Mouse (Mus musculus): ENCODE measurements around the gene Celsr1. TPM values are rescaled to one million over a fixed set of nuclear protein-coding genes. Genes with fewer than 3 reads are reported as not detected.

Gene Celsr1
- polyA plus RNA-seq, 1 experiment from 2014 or later: 0.86 TPM

DNA sequence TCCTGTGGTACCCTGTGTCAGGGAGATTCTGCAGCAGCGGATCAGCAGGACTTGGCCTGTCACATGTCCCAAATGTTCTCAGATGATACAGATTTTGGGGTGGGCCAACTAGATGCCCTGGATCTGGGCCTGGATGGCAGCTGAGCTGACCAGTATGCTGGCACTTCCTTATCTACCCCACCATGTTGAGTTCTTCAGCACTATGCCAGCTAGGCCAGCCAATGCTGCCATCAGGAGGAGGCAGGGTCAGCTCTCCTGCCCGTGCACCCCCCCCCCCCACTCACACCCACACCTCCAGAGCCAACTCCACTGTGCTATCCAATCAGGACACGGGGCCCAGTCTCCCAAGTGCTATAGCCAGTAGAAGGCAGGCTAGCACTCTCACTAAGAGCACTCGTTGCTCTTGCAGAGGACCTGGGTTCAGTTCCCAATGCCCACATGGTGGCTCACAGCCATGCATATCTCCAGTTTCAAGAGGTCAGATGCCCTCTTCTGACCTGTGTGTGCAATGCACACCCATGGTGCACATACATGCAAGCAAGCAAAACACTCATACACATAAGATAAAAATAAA lies 16.7 kb upstream of the Celsr1 start:
- Histone ChIP-seq H3K27ac (no peak overlapping the region), H3K27me3 (ENCODE audit: low read depth, poor library complexity, severe bottlenecking) (peaks cover 4% of the 10 kb centered on the region; the same call in 1 of the 2 replicates), H3K4me1 (peaks cover 5% of the 10 kb centered on the region), H3K36me3 (no peaks in the 10 kb centered on the region), H3K9me3 (replicated peaks) (no peaks in the 10 kb centered on the region), H3K4me3 (no peak overlapping the region)
- WGBS: 71% methylated on average over 4 of the region's 4 CpGs
- no peak for DNase-seq (ENCODE audit: low spot score)

DNA sequence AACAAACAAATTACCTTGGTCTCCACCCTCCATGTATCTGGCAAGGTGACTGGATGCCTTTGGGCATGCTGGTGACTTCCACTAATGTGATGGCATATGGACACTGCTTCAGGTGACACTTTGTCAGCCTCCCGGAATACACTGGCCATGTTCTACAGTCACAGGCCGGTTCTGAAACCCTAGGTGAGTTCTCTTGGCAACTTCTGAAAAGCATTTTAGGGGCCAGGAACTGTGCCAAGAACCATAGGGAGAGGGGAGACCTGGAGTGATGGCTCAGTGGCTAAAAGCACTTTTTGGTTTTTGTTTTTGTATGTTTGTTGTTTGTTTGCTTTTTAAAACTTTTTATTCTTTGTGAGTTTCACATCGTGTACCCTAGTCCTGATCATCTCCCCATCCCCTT lies 15.9 kb upstream of the Celsr1 start:
- Histone ChIP-seq H3K4me3 (no peak overlapping the region), H3K9me3 (replicated peaks) (no peaks in the 10 kb centered on the region), H3K27ac (no peak overlapping the region), H3K36me3 (no peaks in the 10 kb centered on the region), H3K4me1 (peaks cover 5% of the 10 kb centered on the region), H3K27me3 (ENCODE audit: low read depth, poor library complexity, severe bottlenecking) (peaks cover 4% of the 10 kb centered on the region; the same call in 1 of the 2 replicates)
- DNase-seq (ENCODE audit: low spot score): no peak
- WGBS: 86% methylated on average over 3 of the region's 3 CpGs

DNA sequence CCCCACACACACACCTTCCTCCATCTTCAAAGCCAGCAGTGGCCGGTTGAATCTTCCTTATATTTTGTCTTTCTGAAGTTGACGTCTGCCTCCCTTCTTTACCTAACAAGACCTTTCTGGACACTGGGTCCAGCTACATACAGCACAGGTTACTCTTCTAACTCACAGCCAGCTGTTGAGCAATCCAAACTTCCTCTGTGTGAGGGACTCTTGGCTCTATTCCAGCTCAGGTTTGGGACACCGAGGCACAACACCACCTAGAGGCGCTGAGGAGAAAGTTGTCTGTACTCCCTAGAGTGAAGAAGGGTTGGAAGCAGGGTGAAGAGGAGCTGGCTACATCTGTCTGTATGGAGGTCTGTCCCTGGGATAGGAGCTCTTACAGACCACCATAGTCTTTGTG lies 8.8 kb upstream of the Celsr1 start:
- Histone ChIP-seq H3K4me3 (no peak overlapping the region), H3K27ac (no peak overlapping the region), H3K9me3 (replicated peaks) (no peaks in the 10 kb centered on the region), H3K36me3 (no peaks in the 10 kb centered on the region), H3K4me1 (0 out of 2 replicates have a peak, but pooled peaks cover 6% of the 10 kb centered on the region), H3K27me3 (ENCODE audit: low read depth, poor library complexity, severe bottlenecking) (peaks cover 31% of the 10 kb centered on the region)
- WGBS: 46% methylated on average over 4 of the region's 4 CpGs
- DNase-seq (ENCODE audit: low spot score): no peak

DNA sequence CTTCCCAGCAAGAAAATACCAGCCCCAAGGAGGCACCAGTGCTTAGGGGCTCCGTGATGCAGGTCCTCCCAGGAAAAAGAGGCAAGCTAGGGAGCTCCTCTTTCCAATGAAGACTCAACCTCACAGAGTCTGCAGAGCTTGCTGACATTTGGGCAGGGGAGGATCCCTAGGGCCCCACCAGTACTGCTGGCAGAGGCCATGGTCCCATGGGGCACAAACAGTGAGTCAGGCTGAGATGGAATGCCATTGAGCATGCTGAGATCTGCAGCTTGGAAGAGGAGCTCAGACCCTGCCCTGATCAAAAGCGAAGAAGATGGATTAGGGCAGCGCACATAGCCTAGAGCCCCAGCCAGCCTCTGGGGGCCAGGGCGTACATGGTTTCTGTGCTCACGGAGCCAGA lies 7.8 kb upstream of the Celsr1 start:
- DNase-seq (ENCODE audit: low spot score): no peak
- Histone ChIP-seq H3K9me3 (replicated peaks) (no peaks in the 10 kb centered on the region), H3K36me3 (no peaks in the 10 kb centered on the region), H3K27ac (no peak overlapping the region), H3K4me1 (0 out of 2 replicates have a peak, but pooled peaks cover 6% of the 10 kb centered on the region), H3K27me3 (ENCODE audit: low read depth, poor library complexity, severe bottlenecking) (peaks cover 31% of the 10 kb centered on the region), H3K4me3 (no peak overlapping the region)
- 82% methylated on average over 5 of the region's 5 CpGs for WGBS

DNA sequence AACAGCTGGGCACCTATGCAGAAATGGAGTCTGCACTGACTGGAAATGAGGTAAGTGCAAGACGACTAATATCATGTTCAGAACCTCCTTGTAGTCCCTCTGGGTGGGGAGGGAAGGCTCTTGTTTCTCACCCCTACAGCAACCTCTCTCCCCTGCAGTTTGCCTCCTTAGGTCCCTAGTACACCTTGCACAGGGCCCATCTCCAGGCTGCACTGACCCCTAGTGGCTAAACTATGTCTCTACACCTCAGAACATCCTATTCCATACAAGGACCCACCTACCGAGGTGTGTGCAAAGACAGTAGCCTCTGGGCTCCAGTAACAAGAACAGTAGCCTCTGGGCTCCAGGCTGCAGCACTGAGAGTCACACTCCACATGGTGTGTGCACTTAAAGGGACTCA lies 5.2 kb upstream of the Celsr1 start:
- H3K4me1 ChIP-seq: peaks cover 18% of the 10 kb centered on the region
- WGBS: 0% methylated on average over 2 of the region's 2 CpGs
- H3K9me3 ChIP-seq (replicated peaks): no peaks in the 10 kb centered on the region
- no peak overlapping the region for H3K4me3 ChIP-seq
- no peak overlapping the region for H3K27ac ChIP-seq
- DNase-seq (ENCODE audit: low spot score): peak; percentile 81
- peaks cover 56% of the 10 kb centered on the region for H3K27me3 ChIP-seq (ENCODE audit: low read depth, poor library complexity, severe bottlenecking)
- no peaks in the 10 kb centered on the region for H3K36me3 ChIP-seq

DNA sequence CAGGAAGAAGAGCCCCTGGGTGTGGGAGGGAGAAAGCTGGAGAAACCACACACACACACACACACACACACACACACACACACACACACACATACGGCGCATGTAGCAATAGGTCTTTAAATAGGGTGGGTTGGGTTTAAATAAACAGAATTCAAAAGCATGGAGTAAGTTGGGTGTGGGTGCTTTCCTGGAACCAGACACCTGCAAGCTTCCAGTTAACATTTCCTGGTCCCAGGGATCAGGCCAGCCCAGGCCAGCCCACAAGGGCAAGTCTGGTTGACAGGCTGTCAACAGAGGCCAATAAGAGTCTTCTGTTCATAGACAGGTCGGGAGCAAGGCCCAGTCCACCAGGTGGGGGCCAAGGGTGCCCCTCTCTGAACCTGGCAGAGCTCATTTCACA lies 2.3 kb upstream of the Celsr1 start:
- no peak for DNase-seq (ENCODE audit: low spot score)
- Histone ChIP-seq H3K4me1 (peaks cover 33% of the 10 kb centered on the region), H3K9me3 (replicated peaks) (no peaks in the 10 kb centered on the region), H3K27me3 (ENCODE audit: low read depth, poor library complexity, severe bottlenecking) (peaks cover 73% of the 10 kb centered on the region), H3K4me3 (no peak overlapping the region), H3K36me3 (peaks cover 11% of the 10 kb centered on the region), H3K27ac (no peak overlapping the region)
- WGBS: 78% methylated on average over 3 of the region's 3 CpGs

DNA sequence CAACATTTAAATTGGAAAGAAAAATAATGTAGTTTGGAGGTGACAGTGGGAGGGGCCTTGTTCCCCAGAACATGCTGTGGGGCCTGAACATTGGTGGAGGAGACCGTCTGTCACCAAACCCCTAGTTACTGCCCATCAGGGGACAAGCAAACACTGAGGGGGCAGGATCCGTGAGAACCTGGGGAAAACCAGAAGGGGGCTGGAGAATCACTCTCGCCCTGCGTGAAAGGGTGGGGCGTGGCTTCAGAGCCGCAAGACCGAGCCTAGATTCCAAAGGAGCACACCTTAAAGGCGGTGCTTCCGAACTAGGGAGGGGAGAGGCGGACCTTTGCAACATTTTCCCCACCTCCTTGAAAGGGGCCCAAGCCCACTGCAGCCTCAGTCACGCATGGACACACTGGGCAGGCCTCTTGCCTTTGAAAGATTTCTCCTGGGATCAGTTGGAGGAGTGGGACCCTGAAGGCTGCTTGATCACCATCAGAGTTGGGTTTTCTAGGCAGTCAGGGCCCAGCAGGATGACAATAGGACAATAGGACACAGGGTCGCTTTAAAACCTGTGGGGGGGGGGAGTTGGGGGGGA lies 1.3 kb upstream of the Celsr1 start:
- H3K27me3 ChIP-seq (ENCODE audit: low read depth, poor library complexity, severe bottlenecking): peaks cover 73% of the 10 kb centered on the region
- 0 out of 2 replicates have a peak, but pooled peaks cover 2% of the 10 kb centered on the region for H3K9me3 ChIP-seq (replicated peaks)
- peak overlapping the region; percentile 65 for H3K4me3 ChIP-seq
- peaks cover 20% of the 10 kb centered on the region for H3K36me3 ChIP-seq
- DNase-seq (ENCODE audit: low spot score): no peak
- peaks cover 36% of the 10 kb centered on the region for H3K4me1 ChIP-seq
- no peak overlapping the region for H3K27ac ChIP-seq
- 1% methylated on average over 12 of the region's 12 CpGs for WGBS

DNA sequence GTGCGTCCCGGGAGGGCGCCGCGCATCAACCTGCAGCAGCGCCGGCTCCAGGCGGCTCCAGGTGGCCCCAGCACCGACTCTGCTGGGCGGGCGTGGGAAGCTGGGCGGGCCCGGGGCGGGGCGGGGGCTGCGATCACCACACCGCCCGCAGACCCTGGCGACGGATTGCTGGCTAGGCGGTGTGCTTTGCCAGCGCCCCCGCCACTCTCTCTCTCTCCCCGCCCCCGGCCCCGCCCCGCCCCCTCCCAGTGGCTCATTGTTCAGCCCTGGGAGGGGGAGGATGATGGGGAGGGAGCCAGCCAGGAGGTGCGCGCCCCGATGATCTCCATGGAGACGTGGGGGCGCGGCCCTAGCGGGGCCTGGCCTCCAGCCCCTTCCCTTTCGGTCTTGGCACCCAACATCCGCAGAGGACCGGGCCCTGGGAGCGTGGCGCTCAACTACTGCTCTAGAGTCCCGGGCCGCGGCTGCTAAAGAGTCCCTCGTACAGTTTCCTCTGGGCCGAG lies 495 bp upstream of the Celsr1 start:
- Histone ChIP-seq H3K4me3 (peak overlapping the region; percentile 65), H3K4me1 (peaks cover 41% of the 10 kb centered on the region), H3K36me3 (peaks cover 21% of the 10 kb centered on the region), H3K27me3 (ENCODE audit: low read depth, poor library complexity, severe bottlenecking) (peaks cover 72% of the 10 kb centered on the region), H3K27ac (peak overlapping the region; percentile 81), H3K9me3 (replicated peaks) (0 out of 2 replicates have a peak, but pooled peaks cover 2% of the 10 kb centered on the region)
- under 1% methylated on average over 44 of the region's 44 CpGs for whole genome bisulfite sequencing
- DNase-seq (ENCODE audit: low spot score): peak; percentile 88

DNA sequence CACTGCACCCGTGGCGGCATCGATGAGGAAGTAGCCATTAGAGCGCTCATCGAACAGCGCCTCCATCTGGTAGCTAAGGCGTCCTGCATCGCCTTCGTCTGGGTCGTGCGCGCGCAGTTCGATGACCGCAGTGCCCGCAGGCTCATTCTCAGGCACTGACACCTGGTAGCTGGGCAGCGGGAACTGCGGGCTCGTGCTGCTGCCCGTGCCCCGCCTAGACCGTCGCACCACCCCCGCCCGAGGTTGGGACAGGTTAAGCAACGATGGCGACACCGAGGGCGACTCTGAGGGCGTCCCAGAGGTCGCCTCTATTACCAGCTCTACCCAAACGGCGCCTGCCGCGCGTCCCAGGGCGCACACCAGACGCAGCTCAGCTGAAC lies 776 bp downstream of the Celsr1 start:
- H3K36me3 ChIP-seq: peaks cover 21% of the 10 kb centered on the region
- H3K4me1 ChIP-seq: peaks cover 44% of the 10 kb centered on the region
- H3K27me3 ChIP-seq (ENCODE audit: low read depth, poor library complexity, severe bottlenecking): peaks cover 74% of the 10 kb centered on the region
- peak overlapping the region; percentile 65 for H3K4me3 ChIP-seq
- peak; percentile 74 for DNase-seq (ENCODE audit: low spot score)
- peak overlapping the region; percentile 81; the same call in 1 of the 2 replicates for H3K27ac ChIP-seq
- 2% methylated on average over 38 of the region's 38 CpGs for WGBS
- H3K9me3 ChIP-seq (replicated peaks): 0 out of 2 replicates have a peak, but pooled peaks cover 2% of the 10 kb centered on the region

DNA sequence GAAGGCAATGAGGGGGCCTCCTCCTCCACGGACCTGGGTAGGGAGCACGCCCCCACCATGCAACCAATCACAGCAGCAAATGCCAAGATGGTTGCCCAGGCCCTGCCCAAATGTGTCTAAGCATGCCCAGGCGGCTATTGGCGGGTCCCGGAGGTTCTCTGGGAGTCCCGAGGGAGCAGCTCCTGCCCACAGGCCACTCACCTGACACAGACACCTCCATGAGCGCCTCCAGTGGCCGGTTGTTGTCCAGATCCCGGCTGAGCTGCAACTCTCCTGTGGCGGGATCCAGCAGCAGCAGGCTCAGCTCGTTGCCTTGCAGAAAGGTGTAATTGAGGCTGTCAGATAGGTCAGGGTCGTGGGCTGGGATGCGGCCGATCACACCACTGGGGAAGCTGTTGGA lies 3.6 kb downstream of the Celsr1 start:
- Histone ChIP-seq H3K4me1 (peaks cover 46% of the 10 kb centered on the region), H3K27me3 (ENCODE audit: low read depth, poor library complexity, severe bottlenecking) (peaks cover 60% of the 10 kb centered on the region), H3K4me3 (no peak overlapping the region), H3K27ac (no peak overlapping the region), H3K9me3 (replicated peaks) (0 out of 2 replicates have a peak, but pooled peaks cover 2% of the 10 kb centered on the region), H3K36me3 (peaks cover 21% of the 10 kb centered on the region)
- DNase-seq (ENCODE audit: low spot score): no peak
- WGBS: 67% methylated on average over 14 of the region's 14 CpGs

DNA sequence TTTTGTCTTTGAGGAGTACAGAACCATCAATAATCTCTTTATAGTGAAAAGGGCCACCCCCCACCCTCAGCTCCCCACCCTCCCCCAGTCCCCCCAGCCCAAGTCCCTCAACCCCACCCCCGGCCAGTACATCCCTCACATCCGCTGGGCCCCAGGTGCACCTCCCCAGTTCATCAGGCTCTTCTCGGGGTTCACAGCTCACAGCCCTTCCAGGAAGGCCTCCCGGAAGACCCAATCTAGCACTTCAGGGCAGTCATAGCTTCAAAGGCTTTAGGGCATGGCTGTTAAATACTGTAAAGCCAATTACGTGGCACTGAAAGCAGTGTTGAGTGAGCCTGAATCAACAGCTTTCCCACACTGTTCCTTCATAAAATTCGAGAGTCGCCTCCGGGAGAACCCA lies 5.7 kb downstream of the Celsr1 start:
- peaks cover 21% of the 10 kb centered on the region for H3K36me3 ChIP-seq
- 35% methylated on average over 8 of the region's 8 CpGs for WGBS
- 0 out of 2 replicates have a peak, but pooled peaks cover 2% of the 10 kb centered on the region for H3K9me3 ChIP-seq (replicated peaks)
- no peak overlapping the region for H3K4me3 ChIP-seq
- H3K4me1 ChIP-seq: peaks cover 32% of the 10 kb centered on the region
- H3K27ac ChIP-seq: no peak overlapping the region
- no peak for DNase-seq (ENCODE audit: low spot score)
- peaks cover 40% of the 10 kb centered on the region for H3K27me3 ChIP-seq (ENCODE audit: low read depth, poor library complexity, severe bottlenecking)

DNA sequence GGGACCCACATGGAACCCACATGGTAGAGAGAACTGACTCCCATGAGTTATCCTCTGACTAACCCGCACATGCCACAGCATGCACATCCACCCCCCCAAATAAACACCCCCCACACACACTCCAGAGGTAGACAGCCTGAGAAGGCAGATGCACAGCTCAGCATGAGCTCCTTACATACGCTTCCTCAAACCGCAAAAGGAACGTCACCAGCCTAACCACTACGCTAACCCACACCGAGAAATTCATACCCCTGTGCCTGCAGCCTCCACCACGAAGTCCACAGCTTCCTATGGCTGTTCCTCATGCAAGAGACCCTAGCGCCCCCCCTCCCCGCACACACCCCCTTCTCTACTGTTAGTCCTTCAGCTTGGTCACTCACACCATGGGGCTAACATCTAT lies 11.6 kb downstream of the Celsr1 start:
- Histone ChIP-seq H3K36me3 (no peaks in the 10 kb centered on the region), H3K4me1 (0 out of 2 replicates have a peak, but pooled peaks cover 10% of the 10 kb centered on the region), H3K27me3 (ENCODE audit: low read depth, poor library complexity, severe bottlenecking) (no peaks in the 10 kb centered on the region), H3K27ac (no peak overlapping the region), H3K4me3 (no peak overlapping the region), H3K9me3 (replicated peaks) (no peaks in the 10 kb centered on the region)
- no peak for DNase-seq (ENCODE audit: low spot score)
- 88% methylated on average over 9 of the region's 9 CpGs for WGBS

DNA sequence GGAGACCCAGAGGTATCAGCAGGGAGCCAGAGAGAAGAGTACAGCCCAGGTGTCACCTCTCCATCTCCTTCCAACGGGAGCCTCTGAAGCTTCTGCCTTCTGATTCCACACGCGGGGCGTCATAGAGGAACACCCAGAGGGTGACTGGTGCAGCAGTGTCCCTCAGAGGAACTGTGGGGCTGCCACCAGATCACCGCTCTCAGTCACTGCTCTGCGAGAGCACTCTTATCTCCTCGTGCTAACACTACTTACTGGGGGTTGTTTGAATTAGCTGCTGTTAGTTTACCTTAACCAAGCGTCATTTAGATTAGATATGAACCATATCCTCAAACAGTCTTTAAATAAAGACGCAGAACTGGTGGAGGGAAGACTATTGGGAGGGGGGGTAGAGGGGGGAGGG lies 12.3 kb downstream of the Celsr1 start:
- H3K4me3 ChIP-seq: no peak overlapping the region
- no peaks in the 10 kb centered on the region for H3K9me3 ChIP-seq (replicated peaks)
- H3K4me1 ChIP-seq: peaks cover 11% of the 10 kb centered on the region; the same call in 1 of the 2 replicates
- 40% methylated on average over 9 of the region's 9 CpGs for whole genome bisulfite sequencing
- H3K27me3 ChIP-seq (ENCODE audit: low read depth, poor library complexity, severe bottlenecking): no peaks in the 10 kb centered on the region
- H3K36me3 ChIP-seq: no peaks in the 10 kb centered on the region
- no peak for DNase-seq (ENCODE audit: low spot score)
- no peak overlapping the region for H3K27ac ChIP-seq

Measured in limb, embryonic 10.5 days (tissue).